Mouse (Mus musculus): ENCODE results near the gene Hnrnpul2.

DNA sequence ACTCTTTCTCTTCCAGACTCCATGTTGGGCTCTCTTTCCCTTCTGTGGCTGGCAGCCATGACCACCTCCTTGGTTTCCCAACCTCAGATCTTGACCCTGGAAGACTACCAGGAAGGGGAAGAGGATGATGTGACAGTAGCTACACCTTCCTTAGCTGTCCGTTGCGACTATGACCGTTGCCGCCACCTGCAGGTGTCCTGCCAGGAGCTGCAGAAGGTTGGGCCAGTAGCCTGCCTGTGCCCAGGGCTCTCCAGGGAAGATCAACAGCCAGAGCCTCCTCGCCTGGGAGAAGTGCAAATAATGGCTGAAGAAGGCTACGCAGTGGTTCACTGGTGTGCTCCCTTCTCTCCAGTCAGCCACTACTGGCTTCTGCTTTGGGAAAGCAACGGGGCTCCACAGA lies 31.8 kb downstream of the Hnrnpul2 start:
- no peak for TF ChIP-seq CTCF (IDR thresholded peaks at IDR 0.05; ENCODE audit: control insufficient read depth, insufficient read depth, insufficient replicate concordance, low read depth, low read length)
- TF ChIP-seq POLR2A (IDR thresholded peaks at IDR 0.05; ENCODE audit: control insufficient read depth, low read depth, low read length) = no peak
